Mouse (Mus musculus): ENCODE results near the gene Camta2.

DNA sequence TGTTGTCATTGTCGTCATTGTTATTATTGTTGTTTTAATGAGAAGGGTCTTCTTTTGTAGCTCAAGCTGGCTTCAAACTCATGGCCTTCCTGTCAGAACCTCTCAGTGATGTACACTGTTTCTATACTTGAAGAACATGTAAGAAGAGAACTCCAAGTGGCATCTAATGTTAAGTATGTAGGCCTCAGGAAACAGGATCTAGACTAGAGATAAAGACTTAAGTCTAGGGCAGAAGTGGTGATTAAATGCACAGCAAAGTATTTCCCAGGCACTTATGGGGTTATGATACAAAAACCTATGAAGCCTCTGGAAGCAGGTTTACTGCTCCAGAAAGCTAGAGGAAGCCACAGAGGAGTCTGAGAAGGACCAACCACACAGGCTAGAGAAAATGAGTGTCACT is 49.6 kb downstream of the Camta2 start:
- TF ChIP-seq EP300 (IDR thresholded peaks at IDR 0.05; ENCODE audit: insufficient read depth, low read depth, low read length) (no peak), POLR2A (IDR thresholded peaks at IDR 0.05; ENCODE audit: insufficient read depth, low read depth, low read length) (no peak), CTCF (IDR thresholded peaks at IDR 0.05) (no peak)
